ENCODE assay signal across 7 mouse cellular contexts in genomic region chr2:37516922-37517462, GRCm38 (mm10). TPM values are rescaled to one million over a fixed set of nuclear protein-coding genes. Genes with fewer than 3 reads are reported as not detected.
DNase-seq lines count a peak whose midpoint lies in the region; ATAC-seq lines count a peak whose summit lies in the region.

No protein-coding gene starts in this region.

- H3K4me2 ChIP-seq in midbrain, embryonic 13.5 days (replicated peaks): peak overlapping the region; percentile 56

- peak; percentile 31 for DNase-seq in kidney, postnatal 10 days
- no peak for DNase-seq in kidney, adult 9 months
- DNase-seq in forebrain, embryonic 10.5 days (ENCODE audit: extremely low spot score, low spot score): no peak
- DNase-seq in thymus, postnatal 25 days: no peak
- no peak for DNase-seq in spleen, postnatal 4 days (ENCODE audit: low spot score in 2 of 2)

- no peaks in the 10 kb centered on the region for H3K27me3 ChIP-seq in forebrain, embryonic 10.5 days (ENCODE audit: poor library complexity, severe bottlenecking)
- no peaks in the 10 kb centered on the region for H3K27me3 ChIP-seq in midbrain, embryonic 13.5 days

- H3K36me3 ChIP-seq in forebrain, embryonic 10.5 days (replicated peaks): peaks cover 34% of the 10 kb centered on the region
- H3K36me3 ChIP-seq in midbrain, embryonic 13.5 days: peaks cover 22% of the 10 kb centered on the region

- H3K27ac ChIP-seq in brown adipose tissue, adult 24 weeks (replicated peaks; ENCODE audit: low read depth, low read length): no peak overlapping the region
- peak overlapping the region; percentile 6; the same call in 1 of the 2 replicates for H3K27ac ChIP-seq in forebrain, embryonic 10.5 days
- peak overlapping the region; percentile 90 for H3K27ac ChIP-seq in midbrain, embryonic 13.5 days

- H3K9me3 ChIP-seq in forebrain, embryonic 10.5 days: no peaks in the 10 kb centered on the region
- no peaks in the 10 kb centered on the region for H3K9me3 ChIP-seq in midbrain, embryonic 13.5 days

- H3K9ac ChIP-seq in midbrain, embryonic 13.5 days (replicated peaks): peak overlapping the region; percentile 64

- H3K4me3 ChIP-seq in brown adipose tissue, adult 24 weeks (ENCODE audit: insufficient read depth, low read depth, low read length): peak overlapping the region; percentile 2; the same call in 1 of the 2 replicates
- H3K4me3 ChIP-seq in forebrain, embryonic 10.5 days: peak overlapping the region; percentile 28; the same call in 1 of the 2 replicates
- H3K4me3 ChIP-seq in midbrain, embryonic 13.5 days (replicated peaks): peak overlapping the region; percentile 39

- peak; percentile 84 for ATAC-seq in midbrain, embryonic 13.5 days

- no peaks in the 10 kb centered on the region for H3K4me1 ChIP-seq in brown adipose tissue, adult 24 weeks (ENCODE audit: control insufficient read depth, insufficient read depth, insufficient read length, low read length)
- H3K4me1 ChIP-seq in forebrain, embryonic 10.5 days: peaks cover 16% of the 10 kb centered on the region
- peaks cover 42% of the 10 kb centered on the region for H3K4me1 ChIP-seq in midbrain, embryonic 13.5 days (replicated peaks)

- 51% methylated on average over 4 of the region's 4 CpGs for WGBS in forebrain, embryonic 10.5 days
- 32% methylated on average over 4 of the region's 4 CpGs for WGBS in midbrain, embryonic 13.5 days

RNA-seq across cellular contexts. Expression of gene Gpr21, which starts 0.9 kb away (rescaled TPM):
- not detected in 2 replicates for polyA plus RNA-seq in brown adipose tissue, adult 24 weeks (2012; ENCODE audit: insufficient read depth, insufficient read length, missing spikeins)
- 1.3 and 1.5 TPM in 2 replicates for polyA plus RNA-seq in forebrain, embryonic 10.5 days (2016; fragmentation: Nextera tagmentation; extraction: Ambion mirVana)
- polyA plus RNA-seq in midbrain, embryonic 13.5 days (2015; fragmentation: Nextera tagmentation; extraction: Ambion mirVana): 10.1 and 12.6 TPM in 2 replicates
